Mouse (Mus musculus): ENCODE results near the gene Srbd1.

DNA sequence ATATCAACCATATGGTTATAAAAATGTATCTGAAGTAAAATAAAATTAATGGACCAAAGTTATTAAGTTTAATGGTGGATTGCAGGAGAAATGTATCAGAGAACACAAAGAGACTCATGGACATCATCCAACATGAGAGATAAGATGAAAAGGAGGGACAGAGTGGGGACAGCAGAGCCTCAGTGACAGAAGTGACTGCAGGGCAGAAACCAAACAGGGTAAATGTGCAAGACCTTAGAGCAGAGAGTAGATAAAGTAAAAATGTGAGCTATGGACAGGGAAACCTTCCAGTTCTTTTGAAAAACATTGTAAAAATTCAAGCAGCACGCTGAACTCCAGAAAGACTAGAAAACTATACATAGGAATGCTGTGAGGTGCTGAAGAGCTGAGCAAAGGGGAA lies 132.4 kb downstream of the Srbd1 start:
- TF ChIP-seq CTCF (IDR thresholded peaks at IDR 0.05; ENCODE audit: insufficient read depth, low read length) (no peak), POLR2A (IDR thresholded peaks at IDR 0.05; ENCODE audit: borderline replicate concordance, extremely low read depth, low read depth, low read length) (no peak)
